Mouse (Mus musculus) bone marrow, adult 2 months (tissue): ENCODE data around the gene Caml.

Experiments used
- CTCF ChIP-seq: fragments of 200-500 bp; IDR thresholded peaks from 2 replicates; pipeline ENCODE4 v1.5.1; 2011; ENCODE audit warnings: low read length, control low read depth; ENCODE audit not compliant: control insufficient read depth, insufficient read depth
- POLR2A ChIP-seq: fragments of 200-500 bp; IDR thresholded peaks from 2 replicates; pipeline ENCODE4 v1.6.1; 2011; ENCODE audit warnings: low read depth, mild to moderate bottlenecking, control low read depth, low read length, borderline replicate concordance; ENCODE audit not compliant: control insufficient read depth

DNA sequence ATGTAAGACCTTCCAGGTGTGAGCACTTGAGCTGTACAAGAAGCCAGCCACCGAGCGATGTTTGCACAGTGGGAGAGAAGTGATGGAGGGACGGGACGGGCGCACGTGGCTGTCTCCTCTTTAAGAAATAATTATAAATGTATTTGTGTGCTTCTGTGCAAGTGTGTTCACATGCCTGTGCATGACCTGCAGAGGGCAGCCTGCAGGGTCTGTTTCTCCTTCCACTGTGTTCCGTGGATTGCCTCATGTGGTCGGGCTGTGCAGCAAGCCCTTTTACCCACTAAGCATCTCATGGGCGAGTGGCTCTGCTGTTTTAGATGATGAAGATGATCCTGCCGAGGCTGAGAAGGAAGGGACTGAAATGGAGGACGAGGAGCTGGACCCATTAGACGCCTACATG, 27.3 kb downstream of the Caml start:
- no peak for TF ChIP-seq POLR2A
- no peak for TF ChIP-seq CTCF
